24 mouse cellular contexts compared by ENCODE assay signal in genomic region chr17:80644983-80645693, GRCm38 (mm10).
"Had no signal": no experiment of that assay in that cellular context is flagged by ENCODE, and none has a peak within 500 bp of the region (broad histone marks: within the 10 kb centered on the region; RNA-seq: fewer than 3 reads in every experiment).

No protein-coding gene starts in this region.

- DNase-seq: forebrain, postnatal 0 days; gastrocnemius, postnatal 14 days; gastrocnemius, postnatal 36 days; heart, adult 2 months; heart, postnatal 14 days; heart, postnatal 36 days; kidney, adult 11 months; kidney, adult 2 months; kidney, adult 9 months; kidney, postnatal 14 days; kidney, postnatal 36 days; layer of hippocampus, adult 9-11 months; layer of hippocampus, postnatal 36 days; left cerebral cortex, postnatal 4 days had no signal

- H3K27ac ChIP-seq: heart, adult 2 months; heart, embryonic 13.5 days; heart, embryonic 15.5 days; hindbrain, embryonic 13.5 days; hindbrain, embryonic 15.5 days; hindbrain, postnatal 0 days; kidney, embryonic 15.5 days; kidney, postnatal 0 days; limb, embryonic 13.5 days had no signal

- H3K4me1 ChIP-seq: heart, embryonic 15.5 days; hindbrain, embryonic 13.5 days; hindbrain, embryonic 15.5 days; limb, embryonic 13.5 days had no signal

- H3K9ac ChIP-seq: forebrain, postnatal 0 days; heart, embryonic 13.5 days; heart, embryonic 15.5 days; hindbrain, embryonic 13.5 days; hindbrain, embryonic 15.5 days; kidney, embryonic 15.5 days; limb, embryonic 13.5 days had no signal

- H3K9me3 ChIP-seq: heart, embryonic 13.5 days; heart, embryonic 15.5 days; hindbrain, embryonic 13.5 days; hindbrain, embryonic 15.5 days; kidney, embryonic 15.5 days; limb, embryonic 13.5 days had no signal

- ATAC-seq: forebrain, postnatal 0 days; hindbrain, postnatal 0 days; intestine, embryonic 16.5 days had no signal

- H3K27me3 ChIP-seq: heart, embryonic 13.5 days; heart, embryonic 15.5 days; hindbrain, embryonic 13.5 days; hindbrain, embryonic 15.5 days; kidney, embryonic 15.5 days; limb, embryonic 13.5 days had no signal

- H3K4me2 ChIP-seq: heart, embryonic 11.5 days; heart, embryonic 13.5 days; heart, embryonic 15.5 days; hindbrain, embryonic 13.5 days; hindbrain, embryonic 15.5 days; kidney, embryonic 15.5 days; limb, embryonic 13.5 days had no signal

- H3K4me3 ChIP-seq: heart, adult 2 months; heart, embryonic 13.5 days; heart, embryonic 15.5 days; hindbrain, embryonic 13.5 days; hindbrain, embryonic 15.5 days; kidney, embryonic 15.5 days; limb, embryonic 13.5 days had no signal
